Mouse (Mus musculus) embryonic facial prominence, embryonic 11.5 days (tissue): ENCODE measurements around the gene Akip1. TPM values are rescaled to one million over a fixed set of nuclear protein-coding genes. Genes with fewer than 3 reads are reported as not detected.

Source experiments
- ATAC-seq: fragments of 200-750 bp; cut with Nextera tagmentation; replicated peaks from 2 replicates; pipeline ENCODE4 v1.8.0; 2017; ENCODE audit warnings: low read depth; ENCODE audit not compliant: insufficient number of reproducible peaks, low FRiP score, low TSS enrichment
- DNase-seq: peaks from one replicate; pipeline ENCODE4 v3.0.0-alpha.2; 2015; ENCODE audit warnings: low spot score
- H3K27ac ChIP-seq: fragments of 300-500 bp; sonication (generic); replicated peaks from 2 replicates; pipeline ENCODE4 v1.5.1; 2014; ENCODE audit warnings: mild to moderate bottlenecking, low read depth, low read length, control low read depth
- H3K27me3 ChIP-seq: fragments of 300-500 bp; sonication (generic); 2 replicates; pipeline ENCODE4 v1.6.1; 2014; ENCODE audit warnings: mild to moderate bottlenecking, low read length, moderate library complexity, mixed read lengths; ENCODE audit not compliant: control insufficient read depth, insufficient read depth
- H3K36me3 ChIP-seq: fragments of 300-500 bp; sonication (generic); replicated peaks from 2 replicates; pipeline ENCODE4 v1.6.1; 2014; ENCODE audit warnings: low read depth, mild to moderate bottlenecking, low read length, moderate library complexity, mixed read lengths; ENCODE audit not compliant: control insufficient read depth, insufficient read depth
- H3K4me1 ChIP-seq: fragments of 300-500 bp; sonication (generic); 2 replicates; pipeline ENCODE4 v1.6.1; 2014; ENCODE audit warnings: low read length, mixed read lengths; ENCODE audit not compliant: control insufficient read depth, insufficient read depth
- H3K4me2 ChIP-seq: fragments of 300-500 bp; sonication (generic); 2 replicates; pipeline ENCODE4 v1.6.1; 2014; ENCODE audit warnings: low read depth, mild to moderate bottlenecking, control low read depth, low read length, moderate library complexity
- H3K4me3 ChIP-seq: fragments of 300-500 bp; sonication (generic); 2 replicates; pipeline ENCODE4 v1.5.1; 2014; ENCODE audit warnings: low read depth, low read length, control low read depth
- H3K9ac ChIP-seq: fragments of 300-500 bp; sonication (generic); replicated peaks from 2 replicates; pipeline ENCODE4 v1.6.1; 2014; ENCODE audit warnings: mild to moderate bottlenecking, control low read depth, low read length
- H3K9me3 ChIP-seq: fragments of 300-500 bp; sonication (generic); replicated peaks from 2 replicates; pipeline ENCODE4 v1.6.1; 2016; ENCODE audit warnings: mild to moderate bottlenecking, low read length, inconsistent platforms, mixed read lengths; ENCODE audit not compliant: control insufficient read depth
- WGBS: fragments of 180-500 bp; shearing (Covaris S2); extraction: QIAGEN DNeasy Blood & Tissue Kit; methylation state at CpG from one replicate; pipeline ENCODE4 v1.1.7; 2014; 5-methylcytosine and 5-hydroxymethylcytosine counted together
- polyA plus RNA-seq: library from polyadenylated mRNA; unstranded; fragments of >200 nt; fragmentation: Nextera tagmentation; extraction: Ambion mirVana; gene quantifications from 2 replicates; pipeline ENCODE4 v1.2.1, GENCODE M21; 2014

Akip1 gene
- polyA plus RNA-seq, 1 experiment from 2014 or later = 25.1 TPM

DNA sequence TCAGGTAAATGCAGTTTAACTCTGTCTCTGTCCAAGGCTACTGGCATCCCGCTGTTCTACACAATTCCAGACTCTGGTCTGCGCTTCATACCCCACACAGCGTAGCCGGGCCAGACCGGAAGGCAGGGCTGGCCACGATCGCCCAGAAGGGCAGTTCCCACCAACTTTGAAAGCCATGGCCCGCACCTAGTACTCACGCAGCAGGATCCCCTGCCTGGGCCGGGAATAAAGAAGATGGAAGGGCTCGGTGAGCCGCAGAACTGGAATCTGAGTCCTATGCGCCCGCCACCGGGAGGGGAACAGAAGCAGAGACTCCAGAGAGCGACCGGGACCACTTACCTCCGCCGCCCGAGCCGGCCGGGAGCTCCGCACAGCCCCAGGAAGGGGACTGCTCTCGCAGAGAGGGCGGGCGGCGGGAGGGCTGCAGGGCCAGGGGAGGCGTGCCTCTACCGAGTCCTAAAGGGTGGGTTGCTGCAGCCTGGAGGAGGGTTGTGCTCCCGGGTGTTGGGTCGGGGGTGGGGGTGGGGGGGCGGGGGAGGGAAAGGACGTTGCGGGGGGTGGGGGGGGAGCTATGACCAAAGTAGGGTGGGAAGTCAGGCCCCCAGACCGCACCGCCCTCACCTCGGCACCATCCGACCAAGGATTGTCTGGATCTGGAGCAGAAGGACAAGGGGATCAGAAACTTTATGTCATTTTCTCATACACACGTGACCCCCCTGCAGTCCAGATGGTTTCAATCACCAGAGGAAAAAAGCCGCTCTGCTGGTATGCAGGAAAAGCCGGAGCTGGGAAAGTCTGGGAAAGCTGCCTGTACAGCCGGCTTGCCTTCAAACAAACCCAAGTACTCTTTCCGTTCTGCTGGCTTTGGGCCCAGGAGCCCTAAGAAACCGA, 31.7 kb upstream of the Akip1 start:
- H3K9me3 ChIP-seq = no peaks in the 10 kb centered on the region
- under 1% methylated on average over 34 of the region's 44 CpGs for WGBS
- no peaks in the 10 kb centered on the region for H3K27me3 ChIP-seq
- H3K9ac ChIP-seq = peak overlapping the region; percentile 91
- H3K4me3 ChIP-seq = peak overlapping the region; percentile 76
- H3K4me1 ChIP-seq = no peaks in the 10 kb centered on the region; the same call in 1 of the 2 replicates
- H3K4me2 ChIP-seq = peak overlapping the region; percentile 68
- H3K36me3 ChIP-seq = no peaks in the 10 kb centered on the region
- DNase-seq (peak; percentile 96), ATAC-seq (peak; percentile 98)
- H3K27ac ChIP-seq = peak overlapping the region; percentile 98

GRCm38 (mm10) chr7:109674944-109675628, 28.4 kb upstream of the Akip1 start:
- DNase-seq (no peak), ATAC-seq (no peak)
- H3K9ac ChIP-seq = no peak overlapping the region
- 41% methylated on average over 4 of the region's 4 CpGs for WGBS
- no peaks in the 10 kb centered on the region for H3K4me1 ChIP-seq
- H3K4me2 ChIP-seq = no peak overlapping the region
- H3K27ac ChIP-seq = no peak overlapping the region
- H3K9me3 ChIP-seq = no peaks in the 10 kb centered on the region
- no peaks in the 10 kb centered on the region for H3K27me3 ChIP-seq
- no peaks in the 10 kb centered on the region for H3K36me3 ChIP-seq
- no peak overlapping the region for H3K4me3 ChIP-seq

DNA sequence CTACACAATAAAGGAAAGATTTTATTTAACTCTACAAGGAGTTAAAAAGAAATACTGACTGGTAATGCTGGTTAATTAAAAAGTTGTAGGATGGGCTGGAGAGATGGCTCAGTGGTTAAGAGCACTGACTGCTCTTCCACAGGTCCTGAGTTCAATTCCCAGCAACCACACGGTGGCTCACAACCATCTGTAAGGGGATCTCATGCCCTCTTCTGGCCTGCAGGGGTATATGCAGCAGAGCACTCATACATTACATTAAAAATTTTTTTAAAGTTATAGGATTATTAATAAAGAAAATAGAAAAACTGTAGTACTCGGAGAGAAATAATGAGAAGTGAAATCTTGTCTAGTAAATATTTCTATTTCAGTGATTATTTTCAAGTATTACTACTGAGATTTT, 23.2 kb upstream of the Akip1 start:
- WGBS = 94% methylated on average over 2 of the region's 2 CpGs
- H3K9ac ChIP-seq = no peak overlapping the region
- no peaks in the 10 kb centered on the region for H3K4me1 ChIP-seq
- H3K4me2 ChIP-seq = no peak overlapping the region
- no peaks in the 10 kb centered on the region for H3K27me3 ChIP-seq
- no peaks in the 10 kb centered on the region for H3K9me3 ChIP-seq
- H3K36me3 ChIP-seq = no peaks in the 10 kb centered on the region
- H3K4me3 ChIP-seq = no peak overlapping the region
- H3K27ac ChIP-seq = no peak overlapping the region
- ATAC-seq (no peak), DNase-seq (no peak)

- no peak overlapping the region for H3K27ac ChIP-seq
- no peaks in the 10 kb centered on the region for H3K4me1 ChIP-seq
- ATAC-seq (no peak), DNase-seq (no peak)
- H3K9ac ChIP-seq = no peak overlapping the region
- H3K9me3 ChIP-seq = no peaks in the 10 kb centered on the region
- no peaks in the 10 kb centered on the region for H3K36me3 ChIP-seq
- H3K4me3 ChIP-seq = no peak overlapping the region
- no peak overlapping the region for H3K4me2 ChIP-seq
- WGBS = 91% methylated on average over 1 of the region's 1 CpGs
- no peaks in the 10 kb centered on the region for H3K27me3 ChIP-seq
Observed at GRCm38 (mm10) chr7:109680879-109681278, 22.6 kb upstream of the Akip1 start.

DNA sequence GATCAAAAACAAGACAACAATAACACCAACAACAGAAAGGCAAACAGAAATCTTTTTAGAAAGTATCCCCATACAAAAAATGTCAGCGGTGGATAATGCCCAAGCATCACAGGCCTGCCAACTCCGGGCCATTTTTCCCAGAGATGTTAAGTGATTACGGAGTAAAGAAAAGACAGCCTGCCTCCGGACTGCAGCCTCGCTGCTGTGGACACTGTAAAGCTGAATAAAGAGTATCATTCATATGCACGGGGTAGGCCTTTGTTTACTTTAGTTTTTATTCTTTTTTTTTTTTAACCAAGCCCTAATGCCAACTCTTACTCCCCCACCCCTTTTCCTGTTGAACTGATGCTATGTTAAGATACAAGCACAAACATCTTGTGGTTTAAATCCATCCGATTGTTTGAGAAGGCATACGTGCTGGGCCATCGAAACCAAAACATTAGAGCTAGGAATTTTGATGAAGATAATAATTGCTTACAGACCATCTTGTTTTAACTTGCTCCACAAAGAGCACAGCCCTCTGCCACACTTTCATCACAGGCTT, 16.8 kb upstream of the Akip1 start:
- 29% methylated on average over 9 of the region's 9 CpGs for WGBS
- Histone ChIP-seq H3K4me1 (no peaks in the 10 kb centered on the region), H3K36me3 (no peaks in the 10 kb centered on the region), H3K4me3 (no peak overlapping the region), H3K27ac (no peak overlapping the region), H3K9me3 (no peaks in the 10 kb centered on the region), H3K27me3 (no peaks in the 10 kb centered on the region), H3K9ac (no peak overlapping the region), H3K4me2 (no peak overlapping the region)
- ATAC-seq (no peak), DNase-seq (peak; percentile 18)

- ATAC-seq (no peak), DNase-seq (no peak)
- WGBS = 86% methylated on average over 3 of the region's 3 CpGs
- Histone ChIP-seq H3K27me3 (no peaks in the 10 kb centered on the region), H3K36me3 (no peaks in the 10 kb centered on the region), H3K4me1 (no peaks in the 10 kb centered on the region), H3K27ac (no peak overlapping the region), H3K9me3 (no peaks in the 10 kb centered on the region), H3K4me3 (no peak overlapping the region), H3K4me2 (no peak overlapping the region), H3K9ac (no peak overlapping the region)
Observed at GRCm38 (mm10) chr7:109690101-109690500, 13.4 kb upstream of the Akip1 start.

DNA sequence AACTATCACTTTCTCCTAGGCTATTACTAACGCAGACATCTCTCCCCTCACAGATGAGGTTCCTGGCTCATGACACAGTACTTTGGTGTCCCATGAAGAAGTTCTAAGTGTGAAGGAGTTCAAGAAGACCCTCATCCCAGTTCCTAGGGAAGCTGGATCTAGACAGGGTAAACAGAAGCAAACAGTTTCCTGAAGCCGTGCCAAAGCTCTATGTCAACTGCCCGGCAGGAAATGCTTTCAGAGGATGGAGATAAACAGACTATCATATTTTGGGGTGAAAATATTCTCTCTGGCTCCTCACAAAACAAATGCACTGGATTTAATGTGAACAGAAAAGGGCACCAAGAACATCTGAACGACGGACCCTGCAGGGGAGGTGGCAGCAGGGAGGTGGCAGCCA, 12.5 kb upstream of the Akip1 start:
- no peak for ATAC-seq

More for the DNA sequence above, 12.5 kb upstream of the Akip1 start:
- Histone ChIP-seq H3K4me3 (no peak overlapping the region), H3K27ac (no peak overlapping the region), H3K9ac (no peak overlapping the region), H3K4me2 (no peak overlapping the region), H3K9me3 (no peaks in the 10 kb centered on the region), H3K36me3 (no peaks in the 10 kb centered on the region), H3K27me3 (no peaks in the 10 kb centered on the region), H3K4me1 (no peaks in the 10 kb centered on the region)
- DNase-seq = no peak
- WGBS = 91% methylated on average over 5 of the region's 5 CpGs
